Mouse (Mus musculus) liver, embryonic 15.5 days (tissue): ENCODE data around the gene Pycr2. TPM values are rescaled to one million over a fixed set of nuclear protein-coding genes. Genes with fewer than 3 reads are reported as not detected.
A peak's percentile ranks its signal among the peaks of the same experiment; 100 is the strongest.
"Not testable (repeated sequence)": the region's sequence is repeated elsewhere in the genome, so short reads cannot be mapped to it uniquely, and the experiment has no call there.

Source experiments
- ATAC-seq: fragments of 200-750 bp; cut with Nextera tagmentation; 2 replicates; pipeline ENCODE4 v1.8.0; 2017; ENCODE audit warnings: moderate number of reproducible peaks, mild to moderate bottlenecking, moderate library complexity; ENCODE audit not compliant: insufficient read depth
- H3K27ac ChIP-seq: fragments of 300-500 bp; sonication (generic); replicated peaks from 2 replicates; pipeline ENCODE4 v1.5.1; 2015; ENCODE audit warnings: mild to moderate bottlenecking, inconsistent platforms
- H3K27me3 ChIP-seq: fragments of 300-500 bp; sonication (generic); 2 replicates; pipeline ENCODE4 v1.6.1; 2015; ENCODE audit warnings: mild to moderate bottlenecking, inconsistent platforms
- H3K36me3 ChIP-seq: fragments of 300-500 bp; sonication (generic); replicated peaks from 2 replicates; pipeline ENCODE4 v1.6.1; 2015; ENCODE audit warnings: moderate library complexity, mild to moderate bottlenecking, inconsistent platforms
- H3K4me1 ChIP-seq: fragments of 300-500 bp; sonication (generic); replicated peaks from 2 replicates; pipeline ENCODE4 v1.6.1; 2015; ENCODE audit warnings: inconsistent platforms
- H3K4me2 ChIP-seq: fragments of 300-500 bp; sonication (generic); 2 replicates; pipeline ENCODE4 v1.6.1; 2015; ENCODE audit warnings: moderate library complexity, mild to moderate bottlenecking, inconsistent platforms
- H3K4me3 ChIP-seq: fragments of 300-500 bp; sonication (generic); replicated peaks from 2 replicates; pipeline ENCODE4 v1.5.1; 2015; ENCODE audit warnings: mild to moderate bottlenecking, inconsistent platforms
- H3K9ac ChIP-seq: fragments of 300-500 bp; sonication (generic); 2 replicates; pipeline ENCODE4 v1.6.1; 2015; ENCODE audit warnings: moderate library complexity, mild to moderate bottlenecking, inconsistent platforms
- H3K9me3 ChIP-seq: fragments of 300-500 bp; sonication (generic); replicated peaks from 2 replicates; pipeline ENCODE4 v1.6.1; 2016; ENCODE audit warnings: inconsistent platforms
- WGBS: fragments of 180-500 bp; shearing (Covaris S2); methylation state at CpG from one replicate; pipeline ENCODE4 v1.1.7; 2015; ENCODE audit warnings: mixed read lengths; ENCODE audit not compliant: insufficient replicate concordance; 5-methylcytosine and 5-hydroxymethylcytosine counted together
- polyA plus RNA-seq: library from polyadenylated mRNA; unstranded; fragments of >200 nt; fragmentation: Nextera tagmentation; extraction: Ambion mirVana; gene quantifications from 2 replicates; pipeline ENCODE4 v1.2.1, GENCODE M21; 2015

The Pycr2 gene
- polyA plus RNA-seq, 1 experiment from 2014 or later, result 93.6 TPM

DNA sequence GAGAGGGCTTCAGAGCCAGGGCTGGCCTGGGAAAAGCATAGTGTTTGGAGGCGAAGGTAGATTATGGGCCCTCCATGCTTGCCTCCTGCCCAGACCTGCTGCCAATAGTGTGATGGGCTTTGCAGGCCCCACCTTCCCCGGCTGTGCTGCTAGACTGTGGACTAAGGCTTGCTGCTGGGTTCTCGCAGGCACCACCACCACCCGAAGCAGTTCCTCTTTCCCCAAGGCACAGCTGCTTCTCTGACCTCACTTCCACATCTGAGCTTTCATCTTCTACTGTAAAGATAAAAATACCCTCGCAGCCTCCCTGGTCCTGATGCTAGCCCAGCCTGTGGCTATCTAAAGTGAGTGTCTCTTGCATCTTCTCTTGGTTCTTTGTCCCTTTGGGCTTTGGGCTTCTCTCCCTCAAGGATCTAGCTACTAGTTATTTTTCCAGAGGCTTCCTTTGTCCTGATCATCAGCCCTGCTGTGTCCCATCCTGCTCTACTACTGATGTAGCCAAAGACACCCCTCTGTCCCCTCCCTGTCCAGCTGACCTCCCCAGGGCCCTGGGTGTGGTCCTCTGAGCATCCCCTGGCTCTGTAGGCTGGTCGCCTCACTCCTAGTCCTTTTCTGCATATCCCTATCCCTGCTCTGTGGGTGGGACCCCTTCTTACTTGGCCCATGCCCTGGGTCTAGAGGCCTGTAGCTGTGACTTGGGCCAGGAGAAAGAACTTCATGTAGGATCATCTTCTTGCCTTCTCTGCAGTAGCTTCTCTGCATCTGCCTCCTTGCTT, 18.4 kb downstream of the Pycr2 start:
- H3K4me2 ChIP-seq, result no peak overlapping the region
- peaks cover 15% of the 10 kb centered on the region; the same call in 1 of the 2 replicates for H3K4me1 ChIP-seq
- no peak overlapping the region for H3K9ac ChIP-seq
- peak; percentile 19; the same call in 1 of the 2 replicates for ATAC-seq
- no peaks in the 10 kb centered on the region for H3K9me3 ChIP-seq
- 30% methylated on average over 6 of the region's 6 CpGs for WGBS
- peaks cover 8% of the 10 kb centered on the region; the same call in 1 of the 2 replicates for H3K27me3 ChIP-seq
- no peaks in the 10 kb centered on the region for H3K36me3 ChIP-seq
- no peak overlapping the region for H3K4me3 ChIP-seq
- H3K27ac ChIP-seq, result no peak overlapping the region

DNA sequence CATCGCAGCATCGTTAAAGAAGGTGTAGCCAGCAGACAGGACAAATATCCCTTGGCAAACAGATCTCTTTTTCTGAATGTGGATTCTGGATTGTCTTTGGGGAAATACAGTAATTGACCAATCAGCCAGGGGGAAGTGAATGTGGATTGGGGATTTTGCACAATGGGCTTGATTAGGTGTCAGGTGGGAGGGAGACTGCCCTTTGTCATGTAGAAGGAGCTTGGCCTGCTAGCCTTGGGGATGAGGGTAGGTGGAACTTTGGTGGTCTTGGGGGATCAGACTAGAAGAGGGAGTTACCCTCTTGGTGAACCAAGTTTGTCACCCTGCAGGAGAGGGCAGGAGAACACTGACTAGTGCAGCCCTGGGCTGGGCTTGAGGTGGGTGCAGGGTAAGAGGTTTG, 20.6 kb downstream of the Pycr2 start:
- Histone ChIP-seq H3K4me2 (no peak overlapping the region), H3K27ac (no peak overlapping the region), H3K4me3 (no peak overlapping the region), H3K9ac (no peak overlapping the region), H3K4me1 (peaks cover 7% of the 10 kb centered on the region; the same call in 1 of the 2 replicates), H3K9me3 (no peaks in the 10 kb centered on the region), H3K27me3 (peaks cover 11% of the 10 kb centered on the region; the same call in 1 of the 2 replicates), H3K36me3 (no peaks in the 10 kb centered on the region)
- WGBS, result 79% methylated on average over 2 of the region's 2 CpGs
- ATAC-seq, result no peak

DNA sequence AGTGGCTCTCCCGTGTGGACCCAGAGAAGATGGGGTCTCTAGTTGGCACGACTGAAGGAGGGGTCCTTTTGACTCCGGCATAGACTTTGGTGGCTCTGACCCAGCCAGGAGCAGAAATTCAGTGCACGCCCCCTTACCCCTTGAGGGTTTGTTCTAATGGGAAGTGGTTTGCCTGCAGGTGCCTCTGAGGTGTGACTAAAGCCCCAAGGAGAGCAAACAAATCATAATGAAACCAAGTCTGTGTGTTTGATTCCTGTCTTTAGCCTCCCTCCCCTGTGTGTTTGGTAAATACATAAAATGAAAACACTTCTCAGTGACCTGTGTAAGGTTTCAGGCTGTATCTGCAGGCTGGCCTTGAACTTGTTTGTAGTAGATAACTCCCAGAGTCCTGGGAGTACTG, 22.2 kb downstream of the Pycr2 start:
- Histone ChIP-seq H3K4me2 (no peak overlapping the region), H3K9ac (no peak overlapping the region)
- 58% methylated on average over 4 of the region's 4 CpGs for WGBS

DNA sequence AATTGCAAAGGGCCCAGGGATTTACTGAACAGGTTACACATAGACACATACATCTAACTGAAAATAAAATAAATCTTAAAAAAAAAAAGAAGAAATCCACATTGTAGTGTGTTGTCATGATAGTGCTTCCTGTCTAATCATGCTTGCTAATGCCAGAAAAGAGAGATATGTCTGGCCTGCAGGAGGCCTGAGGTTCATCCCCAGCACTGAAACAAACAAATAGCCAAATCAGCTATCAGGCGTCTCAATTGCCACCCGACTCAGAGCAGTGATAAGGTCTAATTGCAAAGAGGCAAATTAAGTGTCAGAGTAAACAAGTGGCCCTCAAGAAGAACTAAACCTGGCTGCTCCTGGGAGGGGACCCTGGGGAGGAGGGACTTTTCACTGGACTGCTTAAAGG, 25.5 kb downstream of the Pycr2 start:
- 26% methylated on average over 2 of the region's 2 CpGs for WGBS

More for the DNA sequence above, 22.2 kb downstream of the Pycr2 start:
- no peaks in the 10 kb centered on the region for H3K9me3 ChIP-seq
- ATAC-seq, result no peak
- H3K4me3 ChIP-seq, result no peak overlapping the region
- peaks cover 6% of the 10 kb centered on the region; the same call in 1 of the 2 replicates for H3K4me1 ChIP-seq
- H3K36me3 ChIP-seq, result no peaks in the 10 kb centered on the region
- 0 out of 2 replicates have a peak, but pooled peaks cover 6% of the 10 kb centered on the region for H3K27me3 ChIP-seq
- H3K27ac ChIP-seq, result no peak overlapping the region

DNA sequence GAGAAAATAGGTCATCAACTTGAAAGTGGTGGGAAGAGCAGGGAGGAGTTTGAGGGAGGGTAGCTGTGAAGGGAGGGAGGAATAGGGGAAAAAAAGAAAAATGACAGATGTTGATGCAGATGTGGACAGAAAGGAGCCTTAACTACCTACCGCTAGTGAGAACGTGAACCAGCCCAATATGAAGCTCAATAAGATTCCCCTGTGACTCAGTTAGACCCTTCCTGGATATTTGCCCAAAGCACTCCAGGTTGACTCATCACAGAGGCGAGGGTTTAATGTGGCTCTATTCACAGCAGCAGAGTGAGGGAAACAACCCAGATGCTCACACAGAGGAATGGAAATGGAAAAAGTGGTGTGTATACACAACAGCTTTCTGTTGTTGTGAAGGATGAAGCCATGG, 27.0 kb downstream of the Pycr2 start:
- WGBS, result 71% methylated on average over 3 of the region's 3 CpGs
- Histone ChIP-seq H3K27me3 (peaks cover 39% of the 10 kb centered on the region), H3K36me3 (no peaks in the 10 kb centered on the region), H3K4me2 (no peak overlapping the region), H3K9me3 (no peaks in the 10 kb centered on the region), H3K4me3 (no peak overlapping the region), H3K9ac (no peak overlapping the region), H3K27ac (no peak overlapping the region), H3K4me1 (peaks cover 26% of the 10 kb centered on the region)
- no peak for ATAC-seq

More for the DNA sequence above, 25.5 kb downstream of the Pycr2 start:
- H3K27me3 ChIP-seq, result peaks cover 24% of the 10 kb centered on the region
- H3K36me3 ChIP-seq, result no peaks in the 10 kb centered on the region
- no peak overlapping the region for H3K9ac ChIP-seq
- H3K4me2 ChIP-seq, result no peak overlapping the region
- no peak for ATAC-seq
- H3K4me1 ChIP-seq, result peaks cover 11% of the 10 kb centered on the region
- H3K27ac ChIP-seq, result no peak overlapping the region
- no peak overlapping the region for H3K4me3 ChIP-seq
- H3K9me3 ChIP-seq, result no peaks in the 10 kb centered on the region

DNA sequence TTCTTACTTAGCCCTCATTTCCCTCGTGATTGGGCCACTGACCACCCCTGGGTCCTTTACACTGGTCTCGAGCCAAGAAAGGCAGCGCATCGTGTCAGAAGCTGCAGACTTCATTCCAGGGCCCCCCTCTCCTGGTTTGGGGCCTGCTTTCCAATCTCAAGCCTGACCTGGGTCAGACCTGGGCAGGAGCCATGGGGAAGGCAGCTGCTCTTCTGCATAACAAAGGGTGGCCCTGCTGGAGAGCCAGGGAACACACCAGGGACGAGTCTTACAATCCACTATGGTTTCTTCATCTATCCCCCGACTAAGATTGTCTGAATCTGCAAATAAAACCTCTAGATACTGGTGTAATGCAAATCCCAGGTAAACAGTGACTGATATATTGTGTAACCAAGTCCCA, 29.6 kb downstream of the Pycr2 start:
- Histone ChIP-seq H3K36me3 (no peaks in the 10 kb centered on the region), H3K4me2 (no peak overlapping the region), H3K9ac (no peak overlapping the region), H3K27me3 (peaks cover 37% of the 10 kb centered on the region), H3K9me3 (no peaks in the 10 kb centered on the region), H3K4me1 (peaks cover 46% of the 10 kb centered on the region), H3K27ac (no peak overlapping the region), H3K4me3 (no peak overlapping the region)
- 46% methylated on average over 6 of the region's 6 CpGs for WGBS
- ATAC-seq, result no peak

DNA sequence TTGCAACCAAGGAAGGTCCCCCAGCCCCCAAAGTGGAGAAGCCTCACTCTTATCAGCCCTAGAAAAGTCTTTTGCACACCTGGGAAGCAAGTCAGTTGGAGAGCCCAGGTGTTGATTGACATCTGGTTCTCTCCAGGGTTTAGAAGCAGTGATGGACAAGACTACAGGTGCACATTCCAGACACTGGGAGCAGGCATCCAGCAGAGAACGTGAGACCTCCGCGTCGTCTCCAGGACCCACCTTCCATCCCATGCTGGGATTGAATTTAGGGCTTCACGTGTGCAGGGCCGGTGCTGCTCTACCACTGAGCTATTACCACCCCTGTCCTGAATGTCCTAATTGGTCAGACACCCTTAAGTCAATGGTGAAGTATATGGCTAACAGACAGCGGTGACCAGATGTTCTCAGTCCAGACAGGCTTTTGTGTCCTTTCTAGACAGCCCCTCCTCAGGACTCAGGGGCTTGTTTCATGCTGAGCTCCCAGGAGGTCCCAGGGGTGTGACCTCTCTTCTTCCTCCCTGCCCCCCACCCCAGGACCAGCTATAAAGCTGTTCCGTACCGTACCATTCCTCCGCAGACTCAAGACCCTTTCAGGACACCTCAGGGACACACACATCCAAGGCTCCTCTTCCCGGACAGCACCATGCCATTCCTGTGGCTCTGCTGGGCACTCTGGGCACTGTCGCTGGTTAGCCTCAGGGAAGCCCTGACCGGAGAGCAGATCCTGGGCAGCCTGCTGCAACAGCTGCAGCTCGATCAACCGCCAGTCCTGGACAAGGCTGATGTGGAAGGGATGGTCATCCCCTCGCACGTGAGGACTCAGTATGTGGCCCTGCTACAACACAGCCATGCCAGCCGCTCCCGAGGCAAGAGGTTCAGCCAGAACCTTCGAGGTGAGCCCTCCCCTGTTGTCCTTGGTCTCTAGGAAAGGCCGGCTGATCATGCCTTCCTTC, 30.6 kb downstream of the Pycr2 start, which contains the start of gene Lefty1:
Gene Lefty1 (plus strand): TSS at position 556 of the 953 bp plus-strand sequence.
- peaks cover 46% of the 10 kb centered on the region for H3K4me1 ChIP-seq
- no peaks in the 10 kb centered on the region for H3K36me3 ChIP-seq
- 38% methylated on average over 21 of the region's 21 CpGs for WGBS
- peaks cover 37% of the 10 kb centered on the region for H3K27me3 ChIP-seq
- H3K4me3 ChIP-seq, result peak within 1 kb of the TSS; percentile 58
- 0 out of 2 replicates have a peak within 1 kb of the TSS, but pooled peaks have one; percentile 48 for H3K9ac ChIP-seq
- no peaks in the 10 kb centered on the region for H3K9me3 ChIP-seq
- H3K4me2 ChIP-seq, result peak within 1 kb of the TSS; percentile 83
- H3K27ac ChIP-seq, result no peak within 1 kb of the TSS
- no peak for ATAC-seq

DNA sequence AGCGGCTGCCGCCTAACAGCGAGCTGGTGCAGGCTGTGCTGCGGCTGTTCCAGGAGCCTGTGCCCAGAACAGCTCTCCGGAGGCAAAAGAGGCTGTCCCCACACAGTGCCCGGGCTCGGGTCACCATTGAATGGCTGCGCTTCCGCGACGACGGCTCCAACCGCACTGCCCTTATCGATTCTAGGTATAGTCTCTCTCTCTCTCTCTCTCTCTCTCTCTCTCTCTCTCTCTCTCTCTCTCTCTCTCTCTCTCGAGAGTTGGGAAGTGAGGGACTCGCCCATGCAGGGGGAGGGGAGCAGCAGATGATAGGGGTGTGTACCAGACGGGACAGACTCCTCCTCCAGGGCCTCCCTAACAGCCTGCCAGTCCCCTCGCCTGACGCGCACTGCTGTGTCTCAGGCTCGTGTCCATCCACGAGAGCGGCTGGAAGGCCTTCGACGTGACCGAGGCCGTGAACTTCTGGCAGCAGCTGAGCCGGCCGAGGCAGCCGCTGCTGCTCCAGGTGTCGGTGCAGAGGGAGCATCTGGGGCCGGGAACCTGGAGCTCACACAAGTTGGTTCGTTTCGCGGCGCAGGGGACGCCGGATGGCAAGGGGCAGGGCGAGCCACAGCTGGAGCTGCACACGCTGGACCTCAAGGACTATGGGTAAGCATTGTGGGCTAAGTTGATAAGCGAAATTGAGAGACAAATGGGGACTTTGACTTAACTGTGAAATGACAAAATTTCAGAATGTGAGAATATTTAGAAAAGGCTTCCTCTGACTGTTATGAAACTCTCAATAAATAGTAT, 32.7 kb downstream of the Pycr2 start:
- WGBS, result 3% methylated on average over 40 of the region's 41 CpGs
- Histone ChIP-seq H3K4me3 (peak overlapping the region; percentile 58), H3K27me3 (peaks cover 37% of the 10 kb centered on the region), H3K27ac (peak overlapping the region; percentile 69), H3K4me1 (peaks cover 60% of the 10 kb centered on the region), H3K4me2 (peak overlapping the region; percentile 83), H3K9ac (peak overlapping the region; percentile 48)
- not testable (repeated sequence) for H3K36me3 ChIP-seq, H3K9me3 ChIP-seq
- peak; percentile 96 for ATAC-seq

DNA sequence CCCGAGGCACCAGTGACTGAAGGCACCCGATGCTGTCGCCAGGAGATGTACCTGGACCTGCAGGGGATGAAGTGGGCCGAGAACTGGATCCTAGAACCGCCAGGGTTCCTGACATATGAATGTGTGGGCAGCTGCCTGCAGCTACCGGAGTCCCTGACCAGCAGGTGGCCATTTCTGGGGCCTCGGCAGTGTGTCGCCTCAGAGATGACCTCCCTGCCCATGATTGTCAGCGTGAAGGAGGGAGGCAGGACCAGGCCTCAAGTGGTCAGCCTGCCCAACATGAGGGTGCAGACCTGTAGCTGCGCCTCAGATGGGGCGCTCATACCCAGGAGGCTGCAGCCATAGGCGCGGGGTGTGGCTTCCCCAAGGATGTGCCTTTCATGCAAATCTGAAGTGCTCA, 33.5 kb downstream of the Pycr2 start:
- Histone ChIP-seq H3K4me1 (peaks cover 66% of the 10 kb centered on the region), H3K27ac (peak overlapping the region; percentile 69; the same call in 1 of the 2 replicates), H3K4me2 (peak overlapping the region; percentile 83), H3K27me3 (peaks cover 37% of the 10 kb centered on the region), H3K4me3 (peak overlapping the region; percentile 58), H3K9ac (0 out of 2 replicates have a peak overlapping the region, but pooled peaks have one; percentile 48)
- H3K36me3 ChIP-seq, ATAC-seq, H3K9me3 ChIP-seq: not testable (repeated sequence)
- 64% methylated on average over 13 of the region's 13 CpGs for WGBS

DNA sequence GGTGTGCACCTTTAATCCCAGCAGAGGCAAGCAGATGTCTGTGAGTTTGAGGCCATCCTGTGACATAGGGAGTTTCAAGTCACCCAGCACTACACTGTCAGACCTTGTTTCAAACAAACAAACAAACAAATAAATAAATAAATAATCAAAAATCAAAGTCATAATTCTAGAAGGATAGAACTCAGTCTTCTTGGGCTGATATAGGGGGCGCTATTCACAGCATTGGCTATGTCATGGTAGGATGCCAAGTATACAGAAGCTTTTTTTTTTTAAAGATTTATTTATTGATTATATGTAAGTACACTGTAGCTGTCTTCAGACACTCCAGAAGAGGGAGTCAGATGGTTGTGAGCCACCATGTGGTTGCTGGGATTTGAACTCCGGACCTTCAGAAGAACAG, 34.7 kb downstream of the Pycr2 start:
- H3K4me2 ChIP-seq, H3K9ac ChIP-seq, H3K36me3 ChIP-seq, H3K9me3 ChIP-seq, ATAC-seq, H3K4me3 ChIP-seq, H3K27ac ChIP-seq: not testable (repeated sequence)
- Histone ChIP-seq H3K27me3 (peaks cover 27% of the 10 kb centered on the region), H3K4me1 (peaks cover 75% of the 10 kb centered on the region)
- 82% methylated on average over 2 of the region's 2 CpGs for WGBS
